Mouse (Mus musculus) G1E (cell line): ENCODE results near the gene Lmf2.

Experiments
- CTCF ChIP-seq: IDR thresholded peaks from 2 replicates; pipeline ENCODE4 v1.5.1; 2012; ENCODE audit warnings: low read depth, low read length, inconsistent platforms, mixed read lengths
- GATA1 ChIP-seq: IDR thresholded peaks from 2 replicates; pipeline ENCODE4 v1.6.1; 2012; ENCODE audit warnings: borderline replicate concordance, low read length, inconsistent platforms, mixed read lengths
- GATA2 ChIP-seq: IDR thresholded peaks from 2 replicates; pipeline ENCODE4 v1.6.1; 2012; ENCODE audit warnings: low read depth, low read length, inconsistent platforms, borderline replicate concordance
- POLR2AphosphoS5 ChIP-seq: IDR thresholded peaks from 2 replicates; pipeline ENCODE4 v1.6.1; 2012; ENCODE audit warnings: low read depth, low read length, inconsistent platforms; ENCODE audit not compliant: insufficient replicate concordance

GRCm38 (mm10) chr15:89384617-89385016 lies 29.2 kb upstream of the Lmf2 start, which contains the start of gene Klhdc7b:
- TF ChIP-seq CTCF (no peak), GATA1 (no peak), GATA2 (no peak), POLR2AphosphoS5 (no peak)
